Mouse (Mus musculus) frontal cortex, postnatal 25 days (tissue): ENCODE measurements around the gene Arhgap19.
"Not testable (repeated sequence)": the region's sequence is repeated elsewhere in the genome, so short reads cannot be mapped to it uniquely, and the experiment has no call there.

Experiments used
- DNase-seq, 2 experiments: peaks; one replicate each; pipeline ENCODE4 v3.0.0; 2022; ENCODE audit warnings: low spot score in 2 of 2

The Arhgap19 gene

DNA sequence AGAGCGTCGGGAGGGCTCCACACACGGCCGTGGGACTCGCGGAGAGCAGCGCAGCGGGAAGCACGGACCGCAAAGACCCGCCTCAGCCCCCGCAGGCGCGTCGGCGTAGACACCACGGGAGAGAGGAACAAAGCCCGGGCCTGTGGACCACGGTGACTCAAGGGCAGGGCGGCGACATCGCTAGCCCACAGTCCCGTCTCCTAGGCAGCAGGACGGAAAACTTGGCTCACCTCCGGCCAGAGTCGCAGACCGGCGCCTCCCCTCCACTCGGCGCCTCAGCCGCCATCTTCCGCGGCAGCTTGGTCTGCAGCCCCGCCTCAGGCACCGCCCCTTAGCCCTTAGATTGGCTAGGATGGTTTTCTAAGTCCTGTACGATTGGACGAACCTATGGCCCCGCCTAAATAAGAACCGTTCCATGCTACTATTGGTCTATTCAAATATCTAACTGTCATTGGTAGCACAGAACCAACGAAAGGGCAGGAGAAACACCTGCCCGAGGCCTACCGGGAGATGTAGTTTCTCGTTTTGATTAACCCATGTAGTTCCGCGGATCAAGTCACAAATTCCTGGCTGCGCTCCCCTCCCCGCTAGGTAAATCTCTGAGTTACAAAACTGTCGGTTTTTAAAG, at the start of gene Arhgap19:
Gene Arhgap19, minus strand, starts transcription at position 306 of the 628 bp plus-strand sequence.
- peak; percentile 71 to 74 for DNase-seq

DNA sequence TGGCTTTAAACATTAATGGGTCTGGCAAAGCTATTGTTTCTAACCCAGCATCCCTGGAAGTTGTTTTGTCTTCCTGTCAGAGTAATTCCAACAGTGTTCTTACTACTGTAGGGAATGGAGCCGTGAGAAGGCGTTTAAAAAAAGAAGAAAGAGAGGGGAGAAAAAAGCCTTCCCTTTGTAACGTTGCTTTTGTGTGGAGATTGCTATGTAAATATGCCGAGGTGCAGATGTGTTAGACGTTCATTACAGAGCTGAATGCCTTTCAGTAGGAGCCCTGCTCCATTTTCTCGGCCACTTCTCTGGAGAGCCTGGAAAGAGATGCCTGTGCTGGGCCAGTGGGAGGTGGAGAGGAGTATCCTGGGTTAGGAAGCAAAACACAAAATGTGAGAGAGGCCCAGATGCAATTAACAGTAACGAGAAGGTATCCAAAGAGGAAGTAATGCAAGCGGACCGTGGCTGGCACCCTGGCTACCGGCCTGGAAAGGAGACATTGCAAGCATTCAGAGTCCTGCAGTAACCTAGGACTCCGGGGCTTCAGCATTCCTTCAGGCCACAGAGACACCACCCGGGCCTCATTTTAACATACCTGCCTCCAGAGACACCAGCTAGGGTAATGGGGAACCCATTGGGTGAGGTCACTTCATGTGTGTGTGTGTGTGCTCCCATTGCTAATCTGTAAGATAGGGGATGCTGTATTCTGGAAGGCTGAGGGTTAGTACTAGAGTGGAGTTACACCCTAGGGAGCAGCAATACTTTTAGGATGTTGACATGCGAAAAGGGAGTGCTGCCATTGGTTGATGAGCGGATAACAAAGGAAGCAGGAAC, 49.1 kb upstream of the Arhgap19 start:
- no peak for DNase-seq

DNA sequence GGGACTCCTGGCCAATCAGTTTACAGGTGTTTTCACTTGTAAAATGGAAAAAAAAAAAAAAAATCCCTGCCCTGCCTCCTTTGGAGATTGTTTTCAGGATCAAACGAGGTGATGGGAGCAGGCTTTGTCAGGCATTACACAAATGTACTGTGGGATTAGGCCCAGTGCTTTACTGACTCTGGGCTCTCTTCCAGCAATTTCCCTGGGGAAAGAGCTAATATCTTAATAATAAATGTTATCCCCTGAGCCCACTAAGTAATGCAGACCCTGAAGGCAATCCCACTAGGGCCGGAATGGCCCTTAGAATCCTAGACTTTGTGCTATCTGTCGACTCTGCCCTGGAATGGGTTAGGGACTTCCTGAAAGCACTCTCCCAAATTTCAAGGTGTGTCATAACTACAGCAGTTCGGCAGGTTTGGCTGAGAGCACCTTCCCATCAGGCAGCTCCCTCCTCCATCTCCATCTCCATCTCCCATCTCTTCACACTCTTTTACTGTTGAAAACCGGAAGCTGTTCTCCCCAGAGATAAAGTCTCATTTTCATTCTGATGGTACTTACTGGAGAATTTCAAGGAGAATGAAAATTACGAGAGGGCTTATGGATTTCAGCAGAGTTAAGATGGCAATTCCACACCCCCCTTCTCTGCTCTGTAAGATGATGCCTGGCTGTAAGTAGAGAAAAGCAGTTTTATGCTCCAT, 48.3 kb upstream of the Arhgap19 start:
- DNase-seq, result no peak

DNA sequence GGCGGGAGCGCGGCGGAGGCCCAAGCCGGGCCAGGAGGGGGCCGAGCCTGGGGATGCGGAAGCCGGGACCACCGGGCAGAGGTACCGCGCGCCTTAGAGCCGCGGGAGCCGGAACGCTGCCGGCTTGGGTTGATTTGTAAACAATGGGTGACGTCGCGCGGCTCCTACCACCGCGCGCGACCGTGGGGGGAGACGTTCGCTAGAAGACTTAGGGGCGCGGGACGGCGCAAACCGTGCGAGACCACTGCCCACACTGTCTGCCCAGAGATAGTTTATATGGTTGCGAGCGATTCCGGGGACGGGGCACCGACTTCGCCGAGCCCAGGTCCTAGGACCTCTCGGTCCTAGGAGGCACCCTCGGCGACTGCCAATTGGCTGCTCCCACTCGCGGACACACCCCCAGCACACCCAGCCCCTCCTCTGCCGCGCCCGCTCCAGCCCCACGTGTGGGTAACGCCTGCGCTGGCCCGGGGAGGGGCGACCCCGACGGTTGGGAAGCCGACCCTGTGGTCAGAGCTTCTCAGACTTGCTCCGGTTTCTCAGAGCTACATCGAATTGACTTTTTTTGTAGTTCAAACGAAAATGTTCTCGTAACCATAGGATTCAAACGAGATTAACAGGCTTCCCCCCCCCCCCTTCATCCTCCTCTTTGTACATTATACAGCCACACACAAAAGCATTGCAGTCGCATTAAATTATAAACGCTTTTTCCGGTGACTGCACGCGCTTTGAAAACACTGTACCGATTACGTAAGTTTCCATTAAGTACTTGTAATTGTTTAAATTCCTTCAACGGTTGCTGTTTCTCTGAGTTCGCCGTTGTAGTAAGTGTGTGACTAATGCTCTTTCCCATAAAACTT, 46.4 kb upstream of the Arhgap19 start, which contains the start of gene Frat2:
Gene Frat2, minus strand, starts transcription at position 141 of the 860 bp plus-strand sequence.
- peak; percentile 74 for DNase-seq

DNA sequence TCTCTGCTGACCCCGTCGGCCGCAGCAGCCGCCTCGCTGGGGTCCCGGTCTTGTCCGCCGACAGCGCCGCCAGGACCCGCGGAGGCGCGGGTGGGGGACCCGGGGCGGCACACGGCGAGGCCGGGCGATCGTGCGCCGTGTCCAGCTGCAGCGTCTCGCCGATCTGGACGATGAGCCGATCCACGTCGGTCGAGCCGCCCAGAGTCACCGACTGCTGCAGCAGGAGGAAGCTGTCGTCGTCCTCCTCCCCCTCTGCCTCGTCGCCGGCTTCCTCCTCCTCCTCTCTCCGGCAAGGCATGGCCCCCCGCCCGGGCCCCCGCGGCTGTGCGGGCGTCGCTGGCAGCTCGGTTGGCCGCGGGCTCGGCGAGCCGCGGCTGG, 45.8 kb upstream of the Arhgap19 start:
- DNase-seq, result not testable (repeated sequence)

DNA sequence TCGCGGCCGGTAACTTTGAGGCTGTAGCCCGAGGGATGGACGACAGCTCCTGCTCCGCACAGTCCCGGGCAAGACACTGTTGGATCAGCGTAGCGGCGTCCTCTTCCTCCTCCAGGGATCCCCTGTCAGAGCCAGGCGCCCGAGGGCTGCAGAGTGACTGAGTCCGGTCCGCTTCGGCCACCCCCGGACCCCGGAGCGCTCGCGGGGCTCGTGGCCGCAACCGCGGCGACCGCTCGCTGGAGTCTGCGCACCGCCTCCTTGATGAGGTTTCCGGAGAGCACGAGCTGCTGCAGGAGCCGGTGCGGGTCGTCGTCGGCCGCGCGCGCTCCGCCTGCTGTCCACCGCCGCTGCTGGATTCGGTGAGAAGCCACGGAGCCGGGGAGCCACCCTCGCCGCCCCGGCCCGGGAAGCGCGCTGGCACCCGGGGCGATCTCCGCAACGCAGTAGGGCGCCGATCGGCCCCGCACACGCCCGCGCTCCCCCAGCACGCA, 45.3 kb upstream of the Arhgap19 start:
- peak in 1 of 2 experiments; percentile 16 for DNase-seq

DNA sequence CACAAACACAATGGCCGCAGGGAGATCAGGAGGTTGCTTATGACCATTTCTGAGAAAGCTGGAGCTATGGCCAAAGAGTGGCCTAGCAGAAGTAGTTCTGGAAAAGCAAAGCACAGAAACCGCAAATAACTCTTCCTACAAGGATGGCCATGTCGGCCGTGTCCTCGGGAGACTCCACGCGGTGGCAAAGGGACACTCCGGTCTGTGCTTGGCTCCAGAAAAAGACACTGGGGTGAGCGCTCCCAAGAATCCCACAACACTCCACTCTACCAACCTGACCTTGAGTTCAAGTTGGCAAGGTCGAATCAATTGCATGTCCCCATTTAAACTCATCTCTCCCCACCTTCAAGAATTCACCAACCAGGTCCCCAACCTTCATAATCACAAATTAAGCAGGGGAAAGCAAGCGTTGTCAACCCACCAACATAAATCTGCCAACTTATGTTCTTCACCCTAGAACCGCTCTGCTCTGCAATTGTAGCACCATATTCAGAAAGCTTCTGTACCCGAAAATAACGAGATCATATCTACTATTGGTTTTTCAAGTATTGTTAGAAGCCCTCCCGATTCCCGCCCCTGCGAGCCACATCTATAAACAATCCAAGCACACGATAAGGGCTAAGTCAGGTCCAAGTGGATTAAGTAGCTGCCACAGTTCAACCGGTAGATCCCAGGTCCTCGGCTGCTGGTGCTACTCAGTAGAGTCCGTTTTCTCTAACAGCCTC, 44.7 kb upstream of the Arhgap19 start:
- DNase-seq, result peak in 1 of 2 experiments; percentile 14

DNA sequence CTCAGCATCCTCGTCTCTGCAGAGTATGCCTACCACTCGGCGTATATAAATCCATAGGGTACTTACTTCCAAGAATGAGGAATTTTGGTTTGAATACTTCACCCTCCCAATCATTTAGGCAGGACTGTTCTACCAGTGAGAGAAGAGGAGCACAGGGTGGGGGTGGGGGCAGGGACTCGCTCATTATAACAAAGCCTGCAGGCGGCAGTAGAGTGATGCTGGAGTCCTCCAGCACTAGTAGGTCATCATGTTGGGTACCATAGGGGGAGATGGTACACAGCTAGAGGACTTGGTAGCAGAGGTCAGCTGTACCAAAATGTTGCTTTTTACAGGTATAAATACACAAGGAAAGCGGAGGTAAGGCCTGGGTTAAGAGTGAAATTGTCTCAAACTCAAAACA, 42.5 kb upstream of the Arhgap19 start:
- no peak for DNase-seq

DNA sequence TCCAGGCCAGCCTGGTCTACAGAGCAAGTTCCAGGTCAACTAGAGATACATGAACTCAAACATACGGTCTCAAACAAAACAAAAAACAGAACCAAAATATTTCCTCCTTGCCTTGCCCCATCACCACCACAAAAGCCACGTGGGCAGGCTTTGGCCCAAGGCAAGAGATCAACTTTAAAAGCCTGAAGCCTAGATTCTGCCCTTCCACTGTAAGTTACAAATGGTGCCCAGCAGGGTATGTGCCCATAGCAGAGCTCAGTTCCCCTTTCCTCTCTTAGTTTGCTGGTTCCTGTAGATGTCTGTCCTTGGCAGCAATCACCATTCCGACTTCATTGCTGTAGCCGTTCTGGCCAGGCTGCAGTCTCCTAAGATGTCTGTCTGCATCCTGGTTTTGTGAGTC, 40.9 kb upstream of the Arhgap19 start:
- DNase-seq, result no peak

DNA sequence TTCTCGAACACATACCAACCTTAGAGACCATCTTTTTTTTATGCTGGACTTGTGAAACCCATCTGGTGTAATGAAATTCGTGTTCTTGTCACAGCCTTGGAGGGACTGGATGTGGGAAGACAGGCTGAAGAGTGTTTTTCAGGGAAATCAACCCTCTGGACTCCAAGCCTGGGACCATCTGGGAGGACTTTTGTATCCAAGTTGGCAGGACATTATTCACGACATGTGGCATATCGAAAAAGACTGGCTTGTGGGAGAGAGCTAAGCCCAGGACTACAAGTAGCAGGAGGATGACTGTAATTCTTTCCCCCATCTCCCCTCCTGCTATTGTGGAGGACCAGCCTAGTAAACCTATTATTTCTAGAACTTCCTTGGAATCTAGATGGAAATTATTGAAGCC, 40.3 kb upstream of the Arhgap19 start:
- no peak for DNase-seq

DNA sequence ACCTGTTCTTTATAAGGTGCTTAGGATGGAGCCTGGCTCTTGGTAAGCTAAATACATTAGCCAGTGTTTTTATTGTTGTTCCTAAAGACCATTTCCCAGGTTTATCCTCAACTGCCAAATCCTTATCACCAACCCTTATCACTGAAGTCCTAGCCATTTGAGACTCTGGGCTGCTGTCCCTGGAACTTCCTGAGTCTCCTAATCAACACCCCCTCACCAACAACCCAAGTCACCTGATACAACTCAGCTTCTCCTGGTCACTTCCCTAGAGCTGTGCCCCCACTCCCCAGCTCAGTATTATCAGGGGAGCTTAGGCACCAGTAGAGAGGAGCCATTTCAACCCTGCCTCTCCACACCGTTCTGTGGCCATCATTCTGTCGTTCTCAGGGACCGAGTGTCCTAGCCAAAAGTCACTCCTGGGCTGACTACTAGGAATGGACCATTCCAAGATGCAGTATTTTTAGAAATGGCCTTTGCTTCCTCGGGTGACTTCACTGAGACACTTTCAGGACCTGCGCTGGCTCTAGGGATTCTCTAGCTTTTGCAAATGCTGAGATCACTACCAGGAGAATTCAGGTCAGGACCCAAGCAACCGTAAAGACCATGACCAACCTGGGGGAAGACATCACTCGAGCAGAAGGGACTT, 39.4 kb upstream of the Arhgap19 start:
- no peak for DNase-seq

DNA sequence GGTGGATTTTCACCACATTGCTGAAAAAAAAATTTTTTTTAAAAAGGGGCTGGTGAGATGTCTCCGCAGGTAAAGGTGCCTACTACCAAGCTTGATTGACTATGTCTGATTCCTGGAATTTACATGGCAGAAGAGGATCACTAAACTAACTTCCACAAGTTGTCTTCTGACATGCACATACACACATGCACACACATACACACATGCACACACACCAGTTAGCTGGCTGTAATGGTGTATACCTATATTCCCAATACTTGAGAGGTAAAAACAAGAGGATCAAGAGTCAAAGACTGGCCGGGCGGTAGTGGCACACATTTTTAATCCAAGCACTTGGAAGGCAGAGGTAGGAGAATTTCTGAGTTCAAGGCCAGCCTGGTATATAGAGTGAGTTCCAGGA, 37.8 kb upstream of the Arhgap19 start:
- DNase-seq, result no peak

DNA sequence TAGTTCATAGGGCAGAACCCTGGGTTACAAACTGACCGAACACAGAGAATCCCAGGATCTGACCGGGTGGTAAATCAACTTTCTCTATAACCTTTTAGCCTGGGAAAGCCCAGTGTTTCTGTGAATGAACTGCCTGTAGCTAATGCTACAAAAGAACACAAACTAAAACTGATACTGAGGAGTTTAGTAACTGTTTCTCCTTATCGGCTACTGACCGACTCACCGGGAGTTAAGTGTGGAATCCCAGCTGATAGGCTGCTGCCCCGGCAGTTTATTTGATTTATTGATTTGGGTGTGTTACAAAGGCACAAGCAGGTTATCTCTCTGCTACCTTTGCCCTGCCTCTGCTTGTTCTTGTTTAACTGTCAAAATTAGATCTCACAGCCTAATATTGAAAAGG, 37.0 kb upstream of the Arhgap19 start:
- DNase-seq, result no peak

DNA sequence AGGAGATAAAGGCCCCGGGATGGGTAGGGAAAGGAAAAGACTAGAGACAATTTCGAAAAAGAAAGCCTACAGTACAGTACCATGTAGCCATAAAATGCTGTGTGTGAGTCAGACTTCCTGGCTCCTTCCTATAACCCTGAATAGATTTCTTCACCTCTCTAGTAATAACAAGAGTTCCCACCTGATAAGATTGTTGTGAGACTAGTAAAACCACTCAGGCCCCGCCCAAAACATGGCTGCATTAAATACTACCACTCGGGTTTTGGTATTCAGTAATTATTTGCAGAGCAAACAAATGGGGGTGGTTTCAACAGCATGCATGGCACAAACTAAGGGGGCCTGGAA, 36.0 kb upstream of the Arhgap19 start:
- no peak for DNase-seq

DNA sequence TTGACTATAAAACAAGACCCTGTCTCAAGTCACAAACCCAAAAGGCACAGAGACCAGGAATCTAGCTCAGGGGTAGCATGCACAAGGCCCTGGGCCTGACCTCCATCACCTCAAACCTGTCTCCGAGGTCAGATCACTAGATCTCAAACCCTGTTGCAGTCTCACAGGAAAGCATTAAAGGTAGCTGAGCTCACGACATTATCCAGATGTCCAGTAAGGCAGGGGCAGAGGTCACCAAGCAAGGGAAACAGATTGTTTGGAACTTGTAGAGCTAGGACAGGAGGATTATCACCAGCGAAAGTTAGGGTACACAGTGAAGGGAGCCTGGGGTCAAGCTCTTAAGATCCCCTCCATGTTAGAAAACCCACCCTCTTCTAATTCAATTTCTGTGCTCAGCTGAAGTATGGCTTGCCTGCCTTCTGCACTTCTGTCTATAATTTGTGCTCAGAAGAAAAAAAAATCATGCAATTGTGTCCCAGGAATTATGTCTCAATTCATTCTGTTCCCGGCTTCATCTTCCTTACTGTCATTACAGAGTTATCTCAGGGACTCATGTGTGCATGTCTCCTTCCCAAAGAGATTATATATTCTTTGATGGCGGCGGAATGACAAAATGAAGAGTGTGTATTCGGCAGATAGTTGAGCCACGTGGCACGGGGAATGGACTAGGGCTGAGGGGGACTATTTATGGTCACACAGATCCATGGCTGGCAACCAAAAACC, 35.5 kb upstream of the Arhgap19 start:
- DNase-seq, result no peak

DNA sequence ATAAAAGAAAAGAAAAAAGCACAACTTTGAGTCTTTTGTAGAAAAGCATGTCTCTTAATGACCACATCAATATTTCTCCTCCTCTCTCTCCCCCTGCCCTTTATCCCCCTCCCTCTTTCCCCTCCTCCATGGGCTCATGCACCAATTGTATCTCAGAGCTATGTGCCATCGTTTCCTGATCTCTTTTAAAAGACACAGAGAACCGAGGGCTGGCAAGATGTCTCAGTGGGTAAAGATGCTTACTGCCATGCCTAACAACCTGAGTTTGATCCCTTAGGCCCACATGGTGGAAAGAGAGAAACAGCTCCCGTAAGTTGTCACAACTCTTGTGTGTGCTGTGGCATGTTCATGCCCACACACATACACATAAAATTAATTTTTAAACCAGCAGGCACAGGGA, 34.9 kb upstream of the Arhgap19 start:
- no peak for DNase-seq

DNA sequence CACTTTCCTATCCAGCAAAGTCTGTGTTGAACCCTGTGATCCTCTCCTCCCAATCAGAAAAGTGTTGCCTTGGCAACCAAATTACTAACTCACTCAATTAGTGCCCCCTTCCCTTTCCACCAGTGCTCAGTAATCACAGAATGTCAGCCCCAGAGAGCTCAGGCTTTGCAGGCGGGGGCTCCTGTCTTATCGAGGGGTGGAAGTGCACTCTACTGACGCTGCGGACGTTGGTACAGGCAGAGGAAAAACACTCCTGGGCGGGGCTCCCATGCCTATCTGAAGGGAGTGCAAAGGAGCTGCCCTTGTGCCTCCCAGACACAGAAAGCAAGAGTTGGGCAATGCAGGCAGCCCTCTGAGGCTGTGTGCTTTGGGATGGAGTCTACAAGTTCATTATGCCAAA, 34.0 kb upstream of the Arhgap19 start:
- DNase-seq, result no peak

DNA sequence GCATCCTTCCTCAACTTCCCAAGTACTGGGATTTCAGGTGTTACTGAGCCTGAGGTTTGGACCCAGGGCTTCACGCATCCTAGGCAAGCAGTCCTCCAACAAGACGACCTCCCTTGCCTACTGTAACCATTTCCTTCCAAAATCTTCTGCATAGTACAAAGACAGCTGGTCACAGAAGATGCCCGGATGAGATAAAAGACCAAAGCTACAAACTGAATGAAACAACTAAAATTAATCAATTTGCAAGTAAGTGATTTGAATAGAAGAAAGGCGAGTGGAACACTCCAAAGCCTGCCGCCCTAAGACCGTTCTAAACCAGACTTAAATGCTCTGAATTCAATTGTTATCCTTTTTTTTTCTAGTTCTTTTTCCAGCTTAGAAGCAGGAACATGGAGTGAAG, 33.6 kb upstream of the Arhgap19 start:
- no peak for DNase-seq

DNA sequence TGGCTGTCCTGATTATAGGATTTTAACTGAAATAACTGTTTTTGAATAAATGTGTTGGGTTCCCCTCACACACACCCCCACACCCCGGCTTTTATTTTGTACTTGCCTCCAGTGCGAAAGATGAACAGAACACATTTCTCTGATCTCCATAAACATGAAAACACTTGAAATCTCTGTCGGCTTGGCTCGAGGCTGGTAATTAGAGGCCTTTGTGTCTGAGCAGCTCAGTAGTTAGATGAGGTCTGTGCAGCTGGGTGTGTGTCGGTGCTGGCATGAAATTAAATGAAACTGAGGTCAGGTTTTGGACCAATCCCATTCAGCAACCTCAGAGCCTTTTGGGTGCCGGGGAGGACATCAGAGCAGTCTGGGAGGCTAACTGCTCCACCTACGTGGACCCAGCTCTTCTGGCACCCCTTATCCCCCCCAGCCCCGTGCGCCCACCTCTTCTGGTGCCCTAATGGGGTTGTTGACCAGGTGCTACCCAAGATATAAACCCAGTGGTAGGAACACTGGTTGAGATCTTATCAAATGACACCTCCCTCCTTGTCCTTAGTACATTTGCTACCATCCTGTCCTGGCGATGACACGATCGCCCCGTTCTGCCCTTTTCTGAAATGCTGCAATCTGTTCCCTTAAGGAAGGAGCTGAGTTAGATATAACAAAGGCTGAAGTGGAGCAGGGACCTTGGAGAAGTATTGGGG, 30.8 kb upstream of the Arhgap19 start:
- DNase-seq, result no peak
